Mouse (Mus musculus) T-helper 17 cell (primary cell): Measurements from ENCODE around the gene Trmt13.
"Not testable (repeated sequence)": the region's sequence is repeated elsewhere in the genome, so short reads cannot be mapped to it uniquely, and the experiment has no call there.

ENCODE experiments used
- in situ Hi-C, 2 experiments: fragments of 300-600 bp; cut with MboI, MseI; formaldehyde crosslinking; loops; 1 replicate in 1 of 2; 2 replicates in 1 of 2; pipeline ENCODE4 v1.15.1; 2025; ENCODE audit warnings: high pct_unique_total_duplicates in 2 of 2

Trmt13 gene

GRCm38 (mm10) chr3:116614295-116614892 is at the start of gene Trmt13:
Trmt13 (minus strand) TSS chr3:116614587.
- in situ Hi-C loops = no loop called here

- in situ Hi-C loops = no loop called here
Observed at GRCm38 (mm10) chr3:116662463-116662863, 48.1 kb upstream of the Trmt13 start, which contains the start of gene Mfsd14a. Mfsd14a (minus strand) TSS chr3:116662677.

GRCm38 (mm10) chr3:116661870-116662414 is 47.6 kb upstream of the Trmt13 start:
- in situ Hi-C loops = no loop called here

GRCm38 (mm10) chr3:116661288-116661869 is 47.0 kb upstream of the Trmt13 start:
- in situ Hi-C loops = no loop called here

GRCm38 (mm10) chr3:116659856-116660430 is 45.6 kb upstream of the Trmt13 start:
- in situ Hi-C loops = no loop called here

- in situ Hi-C loops = no loop called here
Observed at GRCm38 (mm10) chr3:116658928-116659565, 44.7 kb upstream of the Trmt13 start.

- in situ Hi-C loops = no loop called here
Observed at GRCm38 (mm10) chr3:116656184-116656965, 42.0 kb upstream of the Trmt13 start.

GRCm38 (mm10) chr3:116654051-116654450 is 39.7 kb upstream of the Trmt13 start:
- in situ Hi-C loops = not testable (repeated sequence)

GRCm38 (mm10) chr3:116653278-116653945 is 39.0 kb upstream of the Trmt13 start:
- in situ Hi-C loops = no loop called here

GRCm38 (mm10) chr3:116652033-116652446 is 37.7 kb upstream of the Trmt13 start:
- in situ Hi-C loops = no loop called here

GRCm38 (mm10) chr3:116650698-116651097 is 36.3 kb upstream of the Trmt13 start:
- in situ Hi-C loops = no loop called here

- in situ Hi-C loops = no loop called here
Observed at GRCm38 (mm10) chr3:116648805-116649204, 34.4 kb upstream of the Trmt13 start.

GRCm38 (mm10) chr3:116646387-116646786 is 32.0 kb upstream of the Trmt13 start:
- in situ Hi-C loops = no loop called here

GRCm38 (mm10) chr3:116642373-116642772 is 28.0 kb upstream of the Trmt13 start:
- in situ Hi-C loops = no loop called here

GRCm38 (mm10) chr3:116641811-116642371 is 27.5 kb upstream of the Trmt13 start:
- in situ Hi-C loops = no loop called here

- in situ Hi-C loops = no loop called here
Observed at GRCm38 (mm10) chr3:116640024-116640423, 25.6 kb upstream of the Trmt13 start.

GRCm38 (mm10) chr3:116638572-116638971 is 24.2 kb upstream of the Trmt13 start:
- in situ Hi-C loops = no loop called here

- in situ Hi-C loops = no loop called here
Observed at GRCm38 (mm10) chr3:116637693-116638476, 23.5 kb upstream of the Trmt13 start.

GRCm38 (mm10) chr3:116635799-116636198 is 21.4 kb upstream of the Trmt13 start:
- in situ Hi-C loops = no loop called here

GRCm38 (mm10) chr3:116634853-116635252 is 20.5 kb upstream of the Trmt13 start:
- in situ Hi-C loops = no loop called here
